Mouse (Mus musculus): ENCODE data around the gene Peli1.
"Not testable (repeated sequence)": the region's sequence is repeated elsewhere in the genome, so short reads cannot be mapped to it uniquely, and the experiment has no call there.

DNA sequence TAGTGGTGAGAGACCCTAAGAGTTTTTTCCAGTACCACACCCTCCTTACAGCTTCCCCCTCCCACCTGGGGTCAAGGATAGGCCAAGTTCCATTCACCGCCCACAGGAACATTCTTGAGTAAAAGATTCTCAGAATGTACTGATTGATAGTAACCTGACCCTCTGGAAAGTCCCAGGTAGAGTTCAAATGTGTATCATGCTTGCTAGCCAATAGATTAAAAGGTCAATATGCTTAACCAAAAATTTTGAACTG, 78.4 kb downstream of the Peli1 start:
- not testable (repeated sequence) for TF ChIP-seq CTCF (IDR thresholded peaks at IDR 0.05; ENCODE audit: control insufficient read depth, insufficient read depth, insufficient replicate concordance, low read depth, low read length); POLR2A (IDR thresholded peaks at IDR 0.05; ENCODE audit: control insufficient read depth, low read depth, low read length)

Data from testis, adult 2 months (tissue).